ENCODE assay signal across 11 mouse cellular contexts in the genomic region with DNA sequence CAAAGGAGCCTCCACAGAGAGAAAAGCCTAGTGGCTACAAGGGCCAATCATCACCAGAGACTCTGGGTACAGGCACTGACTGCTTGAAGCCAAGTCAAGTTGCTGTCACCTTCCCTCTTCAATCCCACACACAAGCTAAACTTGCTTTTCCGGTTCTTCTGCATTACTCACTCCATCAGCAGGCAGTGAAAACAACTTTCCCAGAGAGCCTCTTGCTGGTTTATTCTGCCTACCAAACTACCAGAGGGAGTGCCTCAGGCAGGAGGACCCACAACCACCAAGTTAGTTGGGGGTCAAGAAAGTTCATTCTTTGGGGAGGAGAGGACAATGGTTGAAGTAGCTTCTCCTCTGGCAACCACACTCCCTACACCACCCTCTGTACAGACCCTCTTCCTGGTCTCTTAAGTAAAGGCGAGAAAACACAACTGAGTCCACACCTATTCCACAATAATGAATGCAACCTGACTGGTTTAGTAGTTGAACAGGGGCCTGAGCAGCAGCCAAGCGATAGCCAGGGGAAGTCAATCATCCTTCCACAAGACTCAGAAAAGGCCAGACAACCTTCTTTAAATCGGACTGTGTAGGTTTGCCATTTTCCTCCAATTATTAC. TPM values are rescaled to one million over a fixed set of nuclear protein-coding genes. Genes with fewer than 3 reads are reported as not detected.
A peak's percentile ranks its signal among the peaks of the same experiment; 100 is the strongest.
DNase-seq lines count a peak whose midpoint lies in the region; ATAC-seq and TF ChIP-seq lines count a peak whose summit lies in the region.
"Had no signal": no experiment of that assay in that cellular context is flagged by ENCODE, and none has a peak within 500 bp of the region (broad histone marks: within the 10 kb centered on the region; RNA-seq: fewer than 3 reads in every experiment).

No protein-coding gene starts in this region.

- peak overlapping the region; percentile 66; the same call in 1 of the 2 replicates for H3K27ac ChIP-seq in left cerebral cortex, adult 2 months
- peak overlapping the region; percentile 62; the same call in 1 of the 2 replicates for H3K27ac ChIP-seq in stomach, embryonic 14.5 days (ENCODE audit: low read length)
- H3K27ac ChIP-seq in neural tube, embryonic 15.5 days (replicated peaks): no peak overlapping the region
- H3K27ac ChIP-seq: midbrain, embryonic 15.5 days had no signal

- no peak for DNase-seq in left cerebral cortex, adult 2 months (ENCODE audit: extremely low spot score in 1 of 2, low spot score in 2 of 2)
- DNase-seq in left cerebral cortex, postnatal 36 days (ENCODE audit: low spot score in 2 of 2): no peak
- DNase-seq in kidney, postnatal 14 days: peak; percentile 67
- DNase-seq in cerebellum, adult 11 months: no peak
- DNase-seq in cerebellum, postnatal 4 days (ENCODE audit: low spot score in 2 of 2): no peak
- DNase-seq: cerebellum, adult 2 months had no signal

- H3K9me3 ChIP-seq in stomach, embryonic 14.5 days (ENCODE audit: control insufficient read depth, low read depth, low read length): no peaks in the 10 kb centered on the region
- H3K9me3 ChIP-seq in neural tube, embryonic 15.5 days (replicated peaks): no peaks in the 10 kb centered on the region
- H3K9me3 ChIP-seq: midbrain, embryonic 15.5 days had no signal

- 76% methylated on average over 4 of the region's 4 CpGs for whole genome bisulfite sequencing in stomach, embryonic 14.5 days
- WGBS in neural tube, embryonic 15.5 days: 89% methylated on average over 4 of the region's 4 CpGs

- H3K4me2 ChIP-seq in stomach, embryonic 14.5 days (replicated peaks; ENCODE audit: low read depth, low read length): peak overlapping the region; percentile 15
- no peak overlapping the region for H3K4me2 ChIP-seq in neural tube, embryonic 15.5 days
- H3K4me2 ChIP-seq: midbrain, embryonic 15.5 days had no signal

- H3K4me3 ChIP-seq in left cerebral cortex, adult 2 months: no peak overlapping the region
- H3K4me3 ChIP-seq in stomach, embryonic 14.5 days (ENCODE audit: low read depth, low read length): no peak overlapping the region
- no peak overlapping the region for H3K4me3 ChIP-seq in neural tube, embryonic 15.5 days (replicated peaks)
- H3K4me3 ChIP-seq: midbrain, embryonic 15.5 days had no signal

- 0 out of 2 replicates have a peak, but pooled peaks have one; percentile 8 for ATAC-seq in erythroid progenitor cell, adult 5-6 weeks (replicated peaks; ENCODE audit: low FRiP score, poor library complexity, severe bottlenecking)
- peak; percentile 78 for ATAC-seq in stomach, embryonic 14.5 days (ENCODE audit: insufficient number of reproducible peaks, insufficient read depth, low FRiP score, low read depth)
- ATAC-seq in neural tube, embryonic 15.5 days (ENCODE audit: low FRiP score): no peak
- ATAC-seq: midbrain, embryonic 15.5 days had no signal

- H3K36me3 ChIP-seq in stomach, embryonic 14.5 days (ENCODE audit: control insufficient read depth, insufficient read depth, low read length): peaks cover 15% of the 10 kb centered on the region
- peaks cover 6% of the 10 kb centered on the region; the same call in 1 of the 2 replicates for H3K36me3 ChIP-seq in neural tube, embryonic 15.5 days
- H3K36me3 ChIP-seq: midbrain, embryonic 15.5 days had no signal

- intact Hi-C loops in left cerebral cortex, adult 2 months (cut with DNase I): no loop called here
- intact Hi-C loops in left cerebral cortex, postnatal 36 days (cut with DNase I): no loop called here

- no peaks in the 10 kb centered on the region for H3K27me3 ChIP-seq in stomach, embryonic 14.5 days (ENCODE audit: control insufficient read depth, insufficient read depth, low read length)
- H3K27me3 ChIP-seq in neural tube, embryonic 15.5 days (replicated peaks): no peaks in the 10 kb centered on the region
- H3K27me3 ChIP-seq: midbrain, embryonic 15.5 days had no signal

- no peak overlapping the region for H3K9ac ChIP-seq in stomach, embryonic 14.5 days (replicated peaks; ENCODE audit: low read depth, low read length)
- H3K9ac ChIP-seq in neural tube, embryonic 15.5 days (replicated peaks): no peak overlapping the region
- H3K9ac ChIP-seq: midbrain, embryonic 15.5 days had no signal

- H3K4me1 ChIP-seq in stomach, embryonic 14.5 days (ENCODE audit: control insufficient read depth, insufficient read depth, low read length): peaks cover 16% of the 10 kb centered on the region; the same call in 1 of the 2 replicates
- peaks cover 35% of the 10 kb centered on the region for H3K4me1 ChIP-seq in neural tube, embryonic 15.5 days

- no peak for TF ChIP-seq CTCF in left cerebral cortex, adult 2 months (IDR thresholded peaks at IDR 0.05)

RNA-seq across cellular contexts. Expression of a gene that starts 9.6 kb away (rescaled TPM):
- total RNA-seq in left cerebral cortex, adult 2 months (2021): 100 to 1,000 TPM; 409 to 423 TPM
- 100 to 1,000 TPM; 415 to 451 TPM for total RNA-seq in left cerebral cortex, postnatal 36 days (2021)
- total RNA-seq in erythroid progenitor cell, adult 5-6 weeks (2015; ENCODE audit: low replicate concordance): 118 and 138 TPM in 2 replicates
- total RNA-seq in erythroid progenitor cell, adult 5-6 weeks (2017; ENCODE audit: low replicate concordance): 107 and 109 TPM in 2 replicates
- 655 and 669 TPM in 2 replicates for polyA plus RNA-seq in stomach, embryonic 14.5 days (2014; fragmentation: Nextera tagmentation; extraction: Ambion mirVana)
- polyA plus RNA-seq in neural tube, embryonic 15.5 days (2015; fragmentation: Nextera tagmentation; extraction: Ambion mirVana): 645 and 662 TPM in 2 replicates

RNA-seq across cellular contexts. Expression of a gene that starts 10.4 kb away (rescaled TPM):
- 10 to 100 TPM; 21.0 to 23.6 TPM for total RNA-seq in left cerebral cortex, adult 2 months (2021)
- total RNA-seq in left cerebral cortex, postnatal 36 days (2021): 10 to 100 TPM; 19.2 to 20.2 TPM
- total RNA-seq in erythroid progenitor cell, adult 5-6 weeks (2015; ENCODE audit: low replicate concordance): 12.6 and 13.4 TPM in 2 replicates
- total RNA-seq in erythroid progenitor cell, adult 5-6 weeks (2017; ENCODE audit: low replicate concordance): 17.5 and 20.0 TPM in 2 replicates
- polyA plus RNA-seq in stomach, embryonic 14.5 days (2014; fragmentation: Nextera tagmentation; extraction: Ambion mirVana): 28.7 and 34.3 TPM in 2 replicates
- polyA plus RNA-seq in neural tube, embryonic 15.5 days (2015; fragmentation: Nextera tagmentation; extraction: Ambion mirVana): 27.3 and 28.6 TPM in 2 replicates

RNA-seq across cellular contexts. Expression of a gene that starts 16.2 kb away (rescaled TPM):
- total RNA-seq in left cerebral cortex, adult 2 months (2021): 10 to 100 TPM; 33.8 to 33.9 TPM
- 10 to 100 TPM; 33.5 to 39.2 TPM for total RNA-seq in left cerebral cortex, postnatal 36 days (2021)
- total RNA-seq in erythroid progenitor cell, adult 5-6 weeks (2015; ENCODE audit: low replicate concordance): 3.4 and 8.6 TPM in 2 replicates
- 18.7 and 49.0 TPM in 2 replicates for total RNA-seq in erythroid progenitor cell, adult 5-6 weeks (2017; ENCODE audit: low replicate concordance)
- polyA plus RNA-seq in stomach, embryonic 14.5 days (2014; fragmentation: Nextera tagmentation; extraction: Ambion mirVana): 92.3 and 103 TPM in 2 replicates
- 99.3 and 103 TPM in 2 replicates for polyA plus RNA-seq in neural tube, embryonic 15.5 days (2015; fragmentation: Nextera tagmentation; extraction: Ambion mirVana)

RNA-seq across cellular contexts. Expression of a gene that starts 26.5 kb away (rescaled TPM):
- total RNA-seq in left cerebral cortex, adult 2 months (2021): 100 to 1,000 TPM; 135 TPM
- 100 to 1,000 TPM; 128 to 152 TPM for total RNA-seq in left cerebral cortex, postnatal 36 days (2021)
- total RNA-seq in erythroid progenitor cell, adult 5-6 weeks (2015; ENCODE audit: low replicate concordance): 20.5 and 24.3 TPM in 2 replicates
- total RNA-seq in erythroid progenitor cell, adult 5-6 weeks (2017; ENCODE audit: low replicate concordance): 14.2 and 30.1 TPM in 2 replicates
- 124 and 130 TPM in 2 replicates for polyA plus RNA-seq in stomach, embryonic 14.5 days (2014; fragmentation: Nextera tagmentation; extraction: Ambion mirVana)
- 225 and 262 TPM in 2 replicates for polyA plus RNA-seq in neural tube, embryonic 15.5 days (2015; fragmentation: Nextera tagmentation; extraction: Ambion mirVana)

RNA-seq across cellular contexts. Expression of a gene that starts 35.5 kb away (rescaled TPM):
- 1 to 10 TPM; 7.4 to 8.0 TPM for total RNA-seq in left cerebral cortex, adult 2 months (2021)
- total RNA-seq in left cerebral cortex, postnatal 36 days (2021): 10 to 100 TPM; 10.1 to 17.5 TPM
- not detected in 2 replicates for total RNA-seq in erythroid progenitor cell, adult 5-6 weeks (2015; ENCODE audit: low replicate concordance)
- total RNA-seq in erythroid progenitor cell, adult 5-6 weeks (2017; ENCODE audit: low replicate concordance): not detected in 2 replicates
- polyA plus RNA-seq in stomach, embryonic 14.5 days (2014; fragmentation: Nextera tagmentation; extraction: Ambion mirVana): 0.36 TPM in 1 of 2 replicates, not detected in the other
- polyA plus RNA-seq in neural tube, embryonic 15.5 days (2015; fragmentation: Nextera tagmentation; extraction: Ambion mirVana): 0.29 and 0.42 TPM in 2 replicates
- total RNA-seq: hematopoietic stem cell, adult 5-6 weeks had no signal
